Mouse (Mus musculus) forebrain, embryonic 14.5 days (tissue): ENCODE results near the gene Cyyr1. TPM values are rescaled to one million over a fixed set of nuclear protein-coding genes. Genes with fewer than 3 reads are reported as not detected.
A peak's percentile ranks its signal among the peaks of the same experiment; 100 is the strongest.

Experiments used
- ATAC-seq: fragments of 200-750 bp; cut with Nextera tagmentation; 2 replicates; pipeline ENCODE4 v1.8.0; 2017; ENCODE audit warnings: mild to moderate bottlenecking, moderate library complexity
- DNase-seq: peaks from one replicate; pipeline ENCODE4 v3.0.0-alpha.2; 2015; ENCODE audit warnings: low spot score
- H3K27ac ChIP-seq: fragments of 300-500 bp; sonication (generic); 2 replicates; pipeline ENCODE4 v1.5.1; 2014; ENCODE audit warnings: low read depth, mild to moderate bottlenecking, control low read depth, low read length, moderate library complexity
- H3K27me3 ChIP-seq: fragments of 300-500 bp; sonication (generic); replicated peaks from 2 replicates; pipeline ENCODE4 v1.6.1; 2014; ENCODE audit warnings: low read length, control low read depth, mixed read lengths; ENCODE audit not compliant: control insufficient read depth, insufficient read depth
- H3K36me3 ChIP-seq: fragments of 300-500 bp; sonication (generic); 2 replicates; pipeline ENCODE4 v1.6.1; 2014; ENCODE audit warnings: low read length, control low read depth; ENCODE audit not compliant: control insufficient read depth, insufficient read depth
- H3K4me1 ChIP-seq: fragments of 300-500 bp; sonication (generic); 2 replicates; pipeline ENCODE4 v1.6.1; 2014; ENCODE audit warnings: antibody characterized with exemption, low read length, control low read depth; ENCODE audit not compliant: control insufficient read depth, insufficient read depth
- H3K4me2 ChIP-seq: fragments of 300-500 bp; sonication (generic); 2 replicates; pipeline ENCODE4 v1.6.1; 2014; ENCODE audit warnings: mild to moderate bottlenecking, control low read depth, low read length
- H3K4me3 ChIP-seq: fragments of 300-500 bp; sonication (generic); 2 replicates; pipeline ENCODE4 v1.5.1; 2014; ENCODE audit warnings: low read depth, low read length, control low read depth
- H3K9ac ChIP-seq: fragments of 300-500 bp; sonication (generic); 2 replicates; pipeline ENCODE4 v1.6.1; 2014; ENCODE audit warnings: mild to moderate bottlenecking, low read length, control low read depth, moderate library complexity
- H3K9me3 ChIP-seq: fragments of 300-500 bp; sonication (generic); replicated peaks from 2 replicates; pipeline ENCODE4 v1.6.1; 2016; ENCODE audit warnings: low read length, control low read depth, mixed read lengths; ENCODE audit not compliant: control insufficient read depth
- WGBS: fragments of 180-500 bp; shearing (Covaris S2); extraction: QIAGEN DNeasy Blood & Tissue Kit; methylation state at CpG from one replicate; pipeline ENCODE4 v1.1.7; 2014; 5-methylcytosine and 5-hydroxymethylcytosine counted together
- polyA plus RNA-seq: library from polyadenylated mRNA; unstranded; fragments of >200 nt; fragmentation: Nextera tagmentation; extraction: Ambion mirVana; gene quantifications from 2 replicates; pipeline ENCODE4 v1.2.1, GENCODE M21; 2014

Gene Cyyr1
- polyA plus RNA-seq, 1 experiment from 2014 or later, result 1.5 TPM

- ATAC-seq (no peak), DNase-seq (peak; percentile 12)
- Histone ChIP-seq H3K4me1 (no peaks in the 10 kb centered on the region), H3K4me3 (no peak overlapping the region), H3K4me2 (no peak overlapping the region), H3K9me3 (no peaks in the 10 kb centered on the region), H3K36me3 (no peaks in the 10 kb centered on the region), H3K27ac (no peak overlapping the region), H3K9ac (no peak overlapping the region), H3K27me3 (no peaks in the 10 kb centered on the region)
- WGBS, result 45% methylated on average over 3 of the region's 3 CpGs
Observed at GRCm38 (mm10) chr16:85429173-85429572, 124.0 kb downstream of the Cyyr1 start.

- no peak for ATAC-seq
- Histone ChIP-seq H3K9ac (no peak overlapping the region), H3K9me3 (no peaks in the 10 kb centered on the region), H3K27me3 (no peaks in the 10 kb centered on the region), H3K4me2 (no peak overlapping the region), H3K4me1 (no peaks in the 10 kb centered on the region), H3K4me3 (no peak overlapping the region), H3K27ac (no peak overlapping the region), H3K36me3 (no peaks in the 10 kb centered on the region)
- 60% methylated on average over 2 of the region's 2 CpGs for WGBS
- DNase-seq, result no peak
Observed at GRCm38 (mm10) chr16:85422889-85423288, 130.3 kb downstream of the Cyyr1 start.

GRCm38 (mm10) chr16:85415415-85415814, 137.8 kb downstream of the Cyyr1 start:
- no peak overlapping the region for H3K27ac ChIP-seq
- no peaks in the 10 kb centered on the region for H3K36me3 ChIP-seq
- no peak overlapping the region for H3K4me2 ChIP-seq
- no peaks in the 10 kb centered on the region for H3K27me3 ChIP-seq
- DNase-seq, result peak; percentile 4
- WGBS, result 83% methylated on average over 3 of the region's 3 CpGs
- no peaks in the 10 kb centered on the region for H3K4me1 ChIP-seq
- H3K9ac ChIP-seq, result no peak overlapping the region
- no peak overlapping the region for H3K4me3 ChIP-seq
- no peak for ATAC-seq
- H3K9me3 ChIP-seq, result no peaks in the 10 kb centered on the region

GRCm38 (mm10) chr16:85393430-85393948, 159.7 kb downstream of the Cyyr1 start:
- no peaks in the 10 kb centered on the region for H3K9me3 ChIP-seq
- no peak for DNase-seq
- no peak overlapping the region for H3K4me3 ChIP-seq
- H3K4me2 ChIP-seq, result no peak overlapping the region
- H3K36me3 ChIP-seq, result no peaks in the 10 kb centered on the region
- no peak for ATAC-seq
- no peak overlapping the region for H3K9ac ChIP-seq
- H3K4me1 ChIP-seq, result no peaks in the 10 kb centered on the region
- WGBS, result 55% methylated on average over 4 of the region's 4 CpGs
- no peak overlapping the region for H3K27ac ChIP-seq
- no peaks in the 10 kb centered on the region for H3K27me3 ChIP-seq

GRCm38 (mm10) chr16:85386801-85387200, 166.4 kb downstream of the Cyyr1 start:
- no peaks in the 10 kb centered on the region for H3K4me1 ChIP-seq
- no peaks in the 10 kb centered on the region for H3K36me3 ChIP-seq
- H3K9ac ChIP-seq, result no peak overlapping the region
- H3K9me3 ChIP-seq, result no peaks in the 10 kb centered on the region
- DNase-seq, result no peak
- no peaks in the 10 kb centered on the region for H3K27me3 ChIP-seq
- WGBS, result 59% methylated on average over 5 of the region's 5 CpGs
- H3K4me2 ChIP-seq, result no peak overlapping the region
- no peak for ATAC-seq
- no peak overlapping the region for H3K27ac ChIP-seq
- no peak overlapping the region for H3K4me3 ChIP-seq

Other genes with a start within 250 kb of the Cyyr1 start
- 6.7 and 7.4 TPM in 2 replicates for gene Adamts1, start 249.7 kb upstream of the Cyyr1 start, polyA plus RNA-seq